Mouse (Mus musculus) lung, adult 2 months (tissue): ENCODE data around the gene Galnt15.

Source experiments
- CTCF ChIP-seq: fragments of 200-500 bp; IDR thresholded peaks from 2 replicates; pipeline ENCODE4 v1.5.1; 2011; ENCODE audit warnings: mild to moderate bottlenecking, low read length, control low read depth; ENCODE audit not compliant: insufficient read depth
- POLR2A ChIP-seq: fragments of 200-500 bp; IDR thresholded peaks from 2 replicates; pipeline ENCODE4 v1.6.1; 2011; ENCODE audit warnings: low read depth, mild to moderate bottlenecking, control low read depth, low read length, borderline replicate concordance; ENCODE audit errors: extremely low read depth

GRCm38 (mm10) chr14:32095646-32096045 lies 66.9 kb downstream of the Galnt15 start:
- TF ChIP-seq CTCF (no peak), POLR2A (no peak)
